Mouse (Mus musculus) retina, embryonic 14.5 days (tissue): Measurements from ENCODE around the gene Olfr382.
"Not testable (repeated sequence)": the region's sequence is repeated elsewhere in the genome, so short reads cannot be mapped to it uniquely, and the experiment has no call there.

Experiments
- DNase-seq: peaks from one replicate; pipeline ENCODE4 v3.0.0-alpha.2; 2015; ENCODE audit warnings: low spot score

The Olfr382 gene

DNA sequence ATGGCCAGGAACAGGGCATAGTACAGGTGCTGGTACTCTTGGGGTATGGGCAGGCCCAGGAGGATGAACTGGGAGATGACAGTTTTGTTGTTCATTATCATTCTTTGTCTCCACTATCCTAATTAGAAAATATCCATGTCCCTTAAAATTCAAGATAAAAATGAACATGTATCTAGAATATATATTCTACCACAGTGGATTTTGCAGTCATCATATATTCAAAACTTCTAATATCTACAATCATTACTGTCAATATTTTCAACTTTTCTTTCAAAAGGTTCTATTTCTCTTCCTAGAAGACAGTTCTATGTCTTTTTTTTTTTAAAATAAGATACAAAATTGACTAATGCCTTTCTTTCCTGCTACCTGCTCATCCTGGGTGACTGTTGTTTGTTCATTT lies at the start of gene Olfr382:
Gene Olfr382 (minus strand): TSS at position 101 of the 400 bp plus-strand sequence.
- DNase-seq, result no peak

DNA sequence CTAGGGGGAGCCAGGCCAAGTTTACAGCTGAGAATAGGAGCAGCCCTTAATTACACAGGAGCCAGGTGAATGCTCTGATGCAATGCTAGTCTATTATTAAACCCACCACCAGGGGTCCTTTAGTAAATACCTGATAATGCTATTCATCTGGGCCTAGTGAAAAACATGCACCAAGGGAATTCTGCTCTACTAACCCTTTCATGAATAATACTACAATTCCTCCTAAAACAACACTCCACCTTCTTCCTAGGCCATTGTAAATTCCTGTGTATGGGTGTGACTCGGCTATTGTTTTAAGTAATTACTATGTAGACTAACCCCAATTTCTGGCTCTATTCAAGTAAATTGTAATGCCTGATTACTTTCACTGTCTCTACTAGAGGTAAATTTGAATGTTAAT lies 12.0 kb upstream of the Olfr382 start:
- DNase-seq, result not testable (repeated sequence)

DNA sequence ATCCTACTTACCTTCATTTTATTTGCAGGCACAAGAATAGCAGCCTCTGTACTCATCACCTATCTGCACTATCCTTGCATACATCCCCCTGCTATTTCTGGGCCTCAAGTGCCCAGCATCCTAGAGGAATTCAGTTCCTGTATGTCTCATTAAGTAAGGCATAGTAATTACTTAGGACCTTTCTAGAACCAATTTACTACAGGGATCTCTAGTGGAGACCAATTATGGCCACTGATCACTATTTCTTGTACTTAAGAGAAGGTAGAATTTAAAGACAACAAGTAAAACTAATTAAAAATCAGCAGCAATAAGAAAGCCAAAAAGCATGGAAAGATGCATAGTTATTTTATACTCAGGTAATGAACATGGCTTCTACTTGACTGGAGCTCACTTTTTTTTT lies 25.5 kb downstream of the Olfr382 start, which contains the start of gene Olfr381:
Gene Olfr381 (minus strand): TSS at position 101 of the 400 bp plus-strand sequence.
- no peak for DNase-seq
